Mouse (Mus musculus): ENCODE measurements around the gene Nsl1. TPM values are rescaled to one million over a fixed set of nuclear protein-coding genes. Genes with fewer than 3 reads are reported as not detected.
"Not testable (repeated sequence)": the region's sequence is repeated elsewhere in the genome, so short reads cannot be mapped to it uniquely, and the experiment has no call there.

Gene Nsl1
- total RNA-seq (2021), result 1 to 10 TPM in 1 of 2 experiments, under 1 TPM in 1; 0.64 to 1.4 TPM

GRCm38 (mm10) chr1:191062781-191063485 is at the start of gene Nsl1, which contains the start of gene Tatdn3:
Gene Nsl1 (plus strand): TSS chr1:191063012.
Gene Tatdn3 (minus strand): TSS chr1:191062932.
- intact Hi-C loops (cut with DNase I), result no loop called here

GRCm38 (mm10) chr1:191014271-191014670 is 48.5 kb upstream of the Nsl1 start:
- intact Hi-C loops (cut with DNase I), result no loop called here
- no peak for DNase-seq (ENCODE audit: extremely low spot score in 1 of 2, low spot score in 2 of 2)

More at GRCm38 (mm10) chr1:191062781-191063485, at the start of gene Nsl1, which contains the start of gene Tatdn3:
- DNase-seq (ENCODE audit: extremely low spot score in 1 of 2, low spot score in 2 of 2), result peak; percentile 90 to 93

- no peak for DNase-seq (ENCODE audit: extremely low spot score in 1 of 2, low spot score in 2 of 2)
- intact Hi-C loops (cut with DNase I), result no loop called here
Observed at GRCm38 (mm10) chr1:191019803-191020202, 43.0 kb upstream of the Nsl1 start.

GRCm38 (mm10) chr1:191020217-191020924 is 42.4 kb upstream of the Nsl1 start:
- DNase-seq (ENCODE audit: extremely low spot score in 1 of 2, low spot score in 2 of 2), result no peak
- intact Hi-C loops (cut with DNase I), result no loop called here

GRCm38 (mm10) chr1:191021016-191021415 is 41.8 kb upstream of the Nsl1 start:
- DNase-seq (ENCODE audit: extremely low spot score in 1 of 2, low spot score in 2 of 2), result no peak
- intact Hi-C loops (cut with DNase I), result no loop called here

- intact Hi-C loops (cut with DNase I), result no loop called here
- no peak for DNase-seq (ENCODE audit: extremely low spot score in 1 of 2, low spot score in 2 of 2)
Observed at GRCm38 (mm10) chr1:191023140-191023539, 39.7 kb upstream of the Nsl1 start.

- intact Hi-C loops (cut with DNase I); DNase-seq (ENCODE audit: extremely low spot score in 1 of 2, low spot score in 2 of 2): not testable (repeated sequence)
Observed at GRCm38 (mm10) chr1:191023806-191024205, 39.0 kb upstream of the Nsl1 start.

- peak in 1 of 2 experiments; percentile 41 for DNase-seq (ENCODE audit: extremely low spot score in 1 of 2, low spot score in 2 of 2)
- intact Hi-C loops (cut with DNase I), result no loop called here
Observed at GRCm38 (mm10) chr1:191025016-191026012, 37.5 kb upstream of the Nsl1 start.

GRCm38 (mm10) chr1:191026021-191026713 is 36.6 kb upstream of the Nsl1 start, which contains the start of gene Flvcr1:
Gene Flvcr1 (minus strand): TSS chr1:191026158.
- intact Hi-C loops (cut with DNase I), result no loop called here
- peak; percentile 99 to 100 for DNase-seq (ENCODE audit: extremely low spot score in 1 of 2, low spot score in 2 of 2)

- DNase-seq (ENCODE audit: extremely low spot score in 1 of 2, low spot score in 2 of 2), result no peak
- intact Hi-C loops (cut with DNase I), result no loop called here
Observed at GRCm38 (mm10) chr1:191030182-191030581, 32.6 kb upstream of the Nsl1 start.

GRCm38 (mm10) chr1:191030922-191031425 is 31.8 kb upstream of the Nsl1 start:
- DNase-seq (ENCODE audit: extremely low spot score in 1 of 2, low spot score in 2 of 2); intact Hi-C loops (cut with DNase I): not testable (repeated sequence)

GRCm38 (mm10) chr1:191035649-191036048 is 27.2 kb upstream of the Nsl1 start:
- no peak for DNase-seq (ENCODE audit: extremely low spot score in 1 of 2, low spot score in 2 of 2)
- intact Hi-C loops (cut with DNase I), result no loop called here

- intact Hi-C loops (cut with DNase I), result no loop called here
- DNase-seq (ENCODE audit: extremely low spot score in 1 of 2, low spot score in 2 of 2), result no peak
Observed at GRCm38 (mm10) chr1:191036554-191037334, 26.1 kb upstream of the Nsl1 start, which contains the start of gene Spata45. Gene Spata45 (plus strand): TSS chr1:191036639.

GRCm38 (mm10) chr1:191037999-191038398 is 24.8 kb upstream of the Nsl1 start:
- intact Hi-C loops (cut with DNase I), result no loop called here
- no peak for DNase-seq (ENCODE audit: extremely low spot score in 1 of 2, low spot score in 2 of 2)

GRCm38 (mm10) chr1:191041352-191041751 is 21.5 kb upstream of the Nsl1 start:
- intact Hi-C loops (cut with DNase I), result no loop called here
- no peak for DNase-seq (ENCODE audit: extremely low spot score in 1 of 2, low spot score in 2 of 2)

- DNase-seq (ENCODE audit: extremely low spot score in 1 of 2, low spot score in 2 of 2), result no peak
- intact Hi-C loops (cut with DNase I), result no loop called here
Observed at GRCm38 (mm10) chr1:191042106-191042505, 20.7 kb upstream of the Nsl1 start.

GRCm38 (mm10) chr1:191042688-191043087 is 20.1 kb upstream of the Nsl1 start:
- DNase-seq (ENCODE audit: extremely low spot score in 1 of 2, low spot score in 2 of 2), result no peak
- intact Hi-C loops (cut with DNase I), result no loop called here

All from left cerebral cortex, postnatal 10 days (tissue).